Mouse (Mus musculus) left cerebral cortex, postnatal 14 days (tissue): ENCODE measurements at regions not wholly inside any gene's neighbourhood (a gene's known extent, or its start where the extent isn't known, plus 50 kb on each side); places are given as distances from the start of the nearest gene placed in this dataset.
"Not testable (repeated sequence)": the region's sequence is repeated elsewhere in the genome, so short reads cannot be mapped to it uniquely, and the experiment has no call there.

ENCODE experiments used
- DNase-seq, 2 experiments: peaks; one replicate each; pipeline ENCODE4 v3.0.0; 2021 to 2022; ENCODE audit warnings: low spot score in 2 of 2, mixed read lengths in 1 of 2
- intact Hi-C: fragments of 180-260 bp; cut with DNase I; formaldehyde crosslinking; loops from one replicate; pipeline ENCODE4 v1.15.1; 2025
- microRNA-seq, 2 experiments: library from miRNA; unstranded; fragments of <30 nt; microRNA quantifications; one replicate each; pipeline ENCODE4 v1.2.0; 2022

DNA sequence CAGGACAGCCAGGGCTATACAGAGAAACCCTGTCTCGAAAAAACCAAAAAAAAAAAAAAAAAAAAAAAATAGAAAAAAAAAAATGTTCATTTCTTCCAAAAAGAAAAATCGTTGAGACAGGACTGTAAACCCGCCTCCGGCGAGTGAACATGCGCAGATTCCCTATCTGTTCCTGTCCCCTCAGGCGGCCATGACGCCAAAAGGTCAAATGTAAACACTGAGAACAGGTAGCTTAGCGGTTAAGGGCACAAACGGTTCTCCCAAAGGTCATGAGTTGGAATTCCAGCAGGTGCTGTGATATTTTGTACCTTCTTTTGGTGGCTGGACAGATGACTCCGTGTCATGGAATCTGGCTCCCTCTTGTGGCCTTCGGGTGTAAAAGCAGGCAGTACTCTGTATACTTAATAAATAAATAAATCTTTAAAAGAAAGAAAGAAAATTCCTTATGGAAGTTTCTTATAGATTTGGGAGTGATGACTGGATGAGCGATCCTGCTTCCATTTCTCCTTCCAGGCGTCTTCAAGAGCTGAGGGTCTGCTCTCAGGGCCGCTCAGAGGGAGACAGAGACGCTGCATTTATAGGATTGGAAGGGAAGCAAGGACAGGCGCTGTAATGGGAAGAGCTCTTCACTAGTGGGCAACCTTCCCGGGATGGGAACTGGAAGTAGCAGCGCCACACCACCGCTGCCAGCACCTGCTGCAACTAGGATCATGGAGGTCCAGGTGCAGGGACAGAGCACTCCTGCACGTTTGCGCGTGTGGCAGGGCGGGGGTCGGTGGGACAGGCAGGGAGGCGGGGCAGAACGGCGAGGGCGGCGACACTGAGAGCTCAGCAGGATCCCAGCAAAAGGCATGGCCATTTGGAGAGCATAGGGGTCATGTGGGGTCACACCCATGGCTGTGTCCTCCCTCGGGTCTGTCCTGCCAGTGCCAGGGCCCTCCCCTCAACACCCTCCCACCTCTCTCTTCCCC is 189.2 kb upstream of the Gm10767 start:
- intact Hi-C loops, DNase-seq: not testable (repeated sequence)

DNA sequence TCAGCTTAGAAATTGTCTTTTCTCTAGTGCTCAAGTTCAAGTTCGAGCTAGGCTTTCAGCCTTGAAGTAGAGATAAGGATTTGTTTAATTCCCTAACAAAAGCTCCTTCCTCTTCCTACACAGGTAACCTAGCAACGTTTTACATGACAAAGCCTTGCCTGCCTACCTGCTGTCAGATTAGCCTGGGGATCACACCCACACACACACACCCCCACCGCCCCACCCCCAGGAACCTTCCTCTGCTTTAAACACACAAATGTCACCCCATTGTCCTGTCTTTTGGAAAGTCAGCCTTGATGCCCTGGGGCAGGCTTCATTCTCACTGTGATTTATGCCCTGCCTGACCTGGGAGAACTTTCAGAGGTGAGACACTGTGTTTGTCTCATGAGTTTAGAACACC is 193.7 kb upstream of the Gm10767 start:
- intact Hi-C loops, DNase-seq: not testable (repeated sequence)

DNA sequence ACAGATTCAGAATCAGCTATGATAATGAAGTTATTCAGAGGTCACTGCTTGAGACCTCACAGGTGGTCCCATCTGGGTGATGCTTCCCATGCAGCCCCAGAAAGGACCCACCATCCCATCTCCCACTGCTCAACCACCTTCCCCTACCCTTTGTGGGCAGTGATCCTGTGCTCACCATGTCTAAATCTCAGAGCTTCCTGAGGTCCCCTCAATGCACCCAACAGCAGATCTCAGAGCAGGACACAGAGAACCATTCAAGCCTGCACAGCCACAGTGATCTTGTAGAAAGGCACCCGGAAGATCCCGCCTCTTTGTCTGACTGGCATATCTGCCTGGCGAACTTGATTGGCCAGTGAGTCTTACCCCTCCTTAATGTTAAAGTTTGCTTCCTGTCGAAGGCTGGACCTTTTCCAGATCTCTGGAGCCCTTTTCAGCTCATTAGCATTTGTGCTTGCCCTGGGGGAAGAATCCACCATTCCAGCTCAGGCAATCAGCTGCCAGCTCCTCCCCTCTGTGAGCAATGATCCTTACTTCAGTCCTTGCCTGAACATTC is 206.7 kb upstream of the Gm10767 start:
- DNase-seq, intact Hi-C loops: not testable (repeated sequence)

DNA sequence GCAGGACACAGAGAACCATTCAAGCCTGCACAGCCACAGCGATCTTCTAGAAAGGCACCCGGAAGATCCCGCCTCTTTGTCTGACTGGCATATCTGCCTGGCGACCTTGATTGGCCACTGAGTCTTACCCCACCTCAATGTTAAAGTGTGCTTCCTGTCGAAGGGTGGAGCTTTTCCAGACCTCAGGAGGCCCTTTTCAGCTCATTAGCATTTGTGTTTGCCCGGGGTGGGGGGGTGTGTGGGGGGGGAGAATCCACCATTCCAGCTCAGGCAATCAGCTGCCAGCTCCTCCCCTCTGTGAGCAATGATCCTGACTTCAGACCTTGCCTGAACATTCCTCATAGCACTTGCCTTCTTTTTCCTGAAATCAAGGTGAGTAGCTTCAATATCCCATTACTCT is 223.9 kb upstream of the Gm10767 start:
- DNase-seq, intact Hi-C loops: not testable (repeated sequence)

DNA sequence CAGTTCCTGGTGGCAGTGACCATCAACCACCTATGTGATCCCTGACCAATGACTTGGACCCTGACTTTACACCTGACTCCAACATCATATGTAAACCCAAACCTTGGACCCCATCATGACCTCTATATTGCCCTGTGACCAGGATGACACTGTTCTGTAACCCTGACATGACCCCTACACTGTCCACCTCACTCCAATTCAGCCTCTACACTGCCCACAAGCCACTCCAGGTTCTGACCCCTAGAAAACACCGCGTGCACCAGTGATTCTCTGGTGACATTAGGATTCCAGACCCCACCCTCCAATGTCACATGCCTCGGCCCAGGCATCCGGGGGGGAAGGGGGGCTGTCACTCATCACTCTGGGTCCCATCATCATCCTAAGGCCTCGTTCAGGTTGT is 201.3 kb upstream of the 2410141K09Rik start:
- DNase-seq, intact Hi-C loops: not testable (repeated sequence)

DNA sequence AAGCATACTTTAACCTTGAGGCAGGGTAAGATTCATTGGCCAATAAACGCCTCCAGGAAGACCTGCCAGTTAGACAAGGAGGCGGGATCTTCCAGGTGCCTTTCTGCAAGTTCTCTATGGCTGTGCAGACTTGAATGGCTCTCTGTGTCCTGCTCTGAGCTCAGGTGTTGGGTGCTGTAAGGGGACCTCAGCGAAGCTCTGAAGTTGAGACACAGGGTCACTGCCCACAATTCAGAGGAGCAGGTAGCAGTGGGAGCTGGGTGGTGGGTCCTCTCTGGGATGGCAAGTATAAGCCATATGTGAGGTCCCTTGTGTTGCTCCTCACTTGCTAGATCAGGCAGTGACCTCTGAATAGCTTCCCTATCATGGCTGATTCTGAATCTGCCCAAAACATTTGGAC is 184.8 kb upstream of the 2410141K09Rik start:
- DNase-seq, intact Hi-C loops: not testable (repeated sequence)

DNA sequence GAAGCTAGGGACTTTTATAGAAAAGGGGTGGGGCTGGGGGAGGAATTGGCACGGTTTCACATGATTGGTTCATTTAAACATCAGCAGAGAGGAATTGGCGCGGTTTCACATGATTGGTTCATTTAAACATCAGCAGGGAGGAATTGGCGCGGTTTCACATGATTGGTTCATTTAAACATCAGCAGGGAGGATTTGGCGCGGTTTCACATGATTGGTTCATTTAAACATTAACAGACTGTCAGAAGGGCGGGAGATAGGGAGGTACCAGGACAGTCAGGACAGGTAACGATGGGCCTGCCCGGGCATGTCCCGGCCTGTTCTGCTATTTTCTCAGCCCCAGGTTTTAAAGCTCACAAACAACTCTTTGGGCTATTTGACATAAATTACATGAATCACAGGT is 145.1 kb upstream of the 2410141K09Rik start:
- intact Hi-C loops: not testable (repeated sequence)
- peak in 1 of 2 experiments; percentile 2 for DNase-seq

DNA sequence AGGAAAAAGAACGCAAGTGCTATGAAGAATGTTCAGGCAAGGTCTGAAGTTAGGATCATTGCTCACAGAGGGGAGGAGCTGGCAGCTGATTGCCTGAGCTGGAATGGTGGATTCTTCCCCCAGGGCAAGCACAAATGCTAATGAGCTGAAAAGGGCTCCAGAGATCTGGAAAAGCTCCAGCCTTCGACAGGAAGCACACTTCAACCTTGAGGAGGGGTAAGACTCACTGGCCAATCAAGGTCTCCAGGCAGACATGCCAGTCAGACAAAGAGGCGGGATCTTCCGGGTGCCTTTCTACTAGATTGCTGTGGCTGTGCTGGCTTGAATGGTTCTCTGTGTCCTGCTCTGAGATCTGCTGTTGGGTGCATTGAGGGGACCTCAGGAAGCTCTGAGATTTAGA is 122.7 kb upstream of the 2410141K09Rik start:
- DNase-seq, intact Hi-C loops: not testable (repeated sequence)

DNA sequence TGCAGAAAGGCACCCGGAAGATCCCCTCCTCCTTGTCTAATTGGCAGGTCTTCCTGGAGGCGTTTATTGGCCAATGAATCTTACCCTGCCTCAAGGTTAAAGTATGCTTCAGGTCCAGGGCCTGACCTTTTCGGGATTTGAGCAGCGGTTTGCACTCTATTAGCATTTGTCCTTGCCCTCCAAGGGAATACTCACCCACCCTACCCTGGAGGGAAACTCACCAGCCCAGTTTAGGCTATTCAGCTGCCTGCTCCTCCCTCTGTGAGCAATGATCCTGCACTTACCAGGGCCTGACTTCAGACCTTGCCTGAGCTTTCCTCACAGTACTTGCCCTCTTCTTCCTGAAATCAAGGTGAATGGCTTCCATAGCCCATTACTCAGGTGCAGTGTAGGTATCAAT is 115.5 kb upstream of the 2410141K09Rik start:
- DNase-seq, intact Hi-C loops: not testable (repeated sequence)

DNA sequence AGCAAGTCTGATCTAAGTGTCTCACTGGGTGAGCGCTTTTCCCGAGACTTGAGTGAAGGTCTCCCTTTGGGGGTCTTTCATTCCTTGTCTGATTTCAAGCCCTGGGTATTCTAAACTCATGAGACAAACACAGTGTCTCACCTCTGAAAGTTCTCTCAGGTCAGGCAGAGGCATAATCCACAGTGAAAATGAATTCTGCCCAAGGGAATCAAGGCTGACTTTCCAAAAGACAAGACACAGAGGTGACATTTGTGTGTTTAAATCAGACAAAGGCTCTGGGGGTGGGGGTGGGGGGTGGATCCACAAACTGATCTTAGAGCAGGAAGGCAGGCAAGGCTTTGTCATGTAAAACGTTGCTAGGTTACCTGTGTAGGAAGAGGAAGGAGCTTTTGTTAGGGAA is 107.0 kb upstream of the 2410141K09Rik start:
- DNase-seq, intact Hi-C loops: not testable (repeated sequence)

DNA sequence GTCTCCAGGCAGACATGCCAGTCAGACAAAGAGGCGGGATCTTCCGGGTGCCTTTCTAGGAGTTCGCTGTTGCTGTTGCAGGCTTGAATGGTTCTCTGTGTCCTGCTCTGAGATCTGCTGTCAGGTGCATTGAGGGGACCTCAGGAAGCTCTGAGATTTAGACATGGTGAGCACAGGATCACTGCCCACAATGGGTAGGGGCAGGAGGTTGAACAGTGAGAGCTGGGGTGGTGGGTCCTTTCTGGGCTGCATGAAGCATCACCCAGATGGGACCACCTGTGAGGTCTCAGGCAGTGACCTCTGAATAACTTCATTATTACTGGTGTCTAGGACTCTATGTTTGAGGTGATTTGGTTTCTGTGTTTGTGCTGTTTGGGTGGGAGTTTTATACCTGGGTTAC is 78.7 kb upstream of the 2410141K09Rik start:
- DNase-seq, intact Hi-C loops: not testable (repeated sequence)

Small RNA genes lying in the stretch of these regions (microRNA-seq; reads per million reads assigned to microRNA genes)
- gene Gm27501: 0 reads per million in 2 experiments
